Mouse (Mus musculus): ENCODE results near the gene Zfp428.

DNA sequence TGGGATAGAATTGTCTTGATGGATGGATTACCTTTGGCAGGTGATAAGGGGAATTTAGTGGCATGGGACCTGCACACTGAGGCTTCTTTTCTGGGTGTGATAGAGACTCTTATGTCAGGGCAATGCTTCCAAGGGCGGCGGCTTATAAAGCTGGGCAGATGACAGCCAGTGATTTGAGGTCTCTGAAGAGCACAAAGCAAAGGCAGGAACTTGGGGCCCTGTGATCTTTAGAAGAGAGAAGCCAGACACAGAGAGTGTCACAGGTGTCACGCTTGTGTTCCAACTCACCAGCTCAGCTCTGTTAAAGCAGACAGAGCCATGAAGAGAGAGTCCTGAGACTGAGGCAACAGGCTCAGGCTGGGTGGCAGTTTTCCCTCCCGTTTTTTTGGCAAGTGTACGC is 38.9 kb upstream of the Zfp428 start:
- TF ChIP-seq ZC3H11A (IDR thresholded peaks at IDR 0.05; ENCODE audit: borderline replicate concordance, low read depth, low read length) (no peak), HCFC1 (IDR thresholded peaks at IDR 0.05; ENCODE audit: borderline replicate concordance, insufficient read depth, low read length) (no peak), ZNF384 (IDR thresholded peaks at IDR 0.05; ENCODE audit: low read depth, low read length) (no peak), MAFK (IDR thresholded peaks at IDR 0.05; ENCODE audit: insufficient read depth, low read depth, low read length) (no peak), CHD2 (IDR thresholded peaks at IDR 0.05; ENCODE audit: low read depth, low read length) (no peak)

All from ES-E14 (cell line).